Mouse (Mus musculus): ENCODE measurements around the gene Arfrp1. TPM values are rescaled to one million over a fixed set of nuclear protein-coding genes. Genes with fewer than 3 reads are reported as not detected.

The Arfrp1 gene
- polyA plus RNA-seq, 3 experiments from 2014 or later: 60.4 to 69.3 (median 60.4) TPM

DNA sequence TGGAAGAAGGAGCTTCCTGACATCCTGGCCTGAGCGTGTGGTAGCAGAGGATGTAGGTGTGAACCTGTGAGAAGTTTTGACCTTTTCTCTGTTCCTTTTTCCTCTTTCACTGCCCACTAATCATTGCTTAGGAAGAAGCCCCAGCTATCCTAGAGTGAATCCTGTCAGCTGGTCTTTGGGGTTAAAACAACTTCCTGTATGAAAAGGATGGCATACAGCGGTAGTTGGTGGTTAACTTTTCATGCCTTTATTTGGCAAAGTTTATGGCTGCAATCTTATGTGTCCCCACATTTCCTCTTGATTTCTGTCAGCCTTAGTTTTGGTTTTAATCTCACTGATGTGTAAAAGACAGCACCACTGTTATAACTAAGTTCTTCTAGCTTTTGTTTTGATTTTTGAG lies 12.0 kb upstream of the Arfrp1 start:
- ATAC-seq: peak; percentile 68

- ATAC-seq: peak; percentile 55
These were observed 10.6 kb upstream of the Arfrp1 start for GRCm38 (mm10) chr2:181375787-181376186.

DNA sequence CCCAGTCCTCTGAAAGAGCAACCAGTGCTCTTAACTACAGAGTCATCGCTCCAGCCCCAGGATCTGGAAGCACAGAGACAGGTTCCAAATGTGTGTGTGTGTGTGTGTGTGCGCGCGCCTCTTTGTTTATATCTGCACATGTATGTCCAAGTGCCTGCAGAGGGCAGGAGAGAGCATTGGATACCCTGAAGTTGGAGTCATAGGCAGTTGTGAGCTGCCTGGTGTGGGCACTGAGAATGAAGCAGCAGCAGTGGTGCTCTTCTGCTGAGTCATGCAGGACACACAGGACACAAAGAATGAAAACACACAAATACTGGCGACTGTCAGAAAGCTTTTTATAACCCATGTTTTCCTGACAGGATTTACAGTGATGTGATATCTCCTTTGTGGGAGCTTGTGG lies 4.8 kb upstream of the Arfrp1 start:
- ATAC-seq: no peak

- peak; percentile 27 for ATAC-seq
These were observed 461 bp upstream of the Arfrp1 start for GRCm38 (mm10) chr2:181365655-181366075.

- ATAC-seq: peak; percentile 15
These were observed 731 bp downstream of the Arfrp1 start for GRCm38 (mm10) chr2:181364487-181364859.

DNA sequence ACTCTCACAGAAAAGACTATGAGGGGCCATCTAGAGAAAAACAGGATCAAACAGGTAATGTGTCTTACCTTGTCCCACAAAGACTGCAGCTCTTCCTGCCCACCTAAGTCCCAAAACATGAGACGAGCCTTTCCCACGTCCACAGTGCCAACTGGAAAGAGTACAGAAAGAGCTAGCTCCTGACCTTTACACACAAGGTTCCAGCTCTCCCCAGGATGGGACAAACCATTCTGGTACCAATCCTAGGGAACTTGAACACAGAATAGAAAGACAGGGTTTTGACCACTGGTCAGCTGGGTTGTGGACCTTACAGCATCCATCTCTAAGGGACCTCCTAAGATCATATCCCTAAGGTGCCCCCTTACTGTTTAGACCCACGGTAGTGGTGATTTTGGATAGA lies 1.3 kb downstream of the Arfrp1 start:
- no peak for ATAC-seq

- ATAC-seq: no peak
These were observed 8.4 kb downstream of the Arfrp1 start for GRCm38 (mm10) chr2:181356780-181357179.

- no peak for ATAC-seq
These were observed 22.4 kb downstream of the Arfrp1 start for GRCm38 (mm10) chr2:181342766-181343165.

DNA sequence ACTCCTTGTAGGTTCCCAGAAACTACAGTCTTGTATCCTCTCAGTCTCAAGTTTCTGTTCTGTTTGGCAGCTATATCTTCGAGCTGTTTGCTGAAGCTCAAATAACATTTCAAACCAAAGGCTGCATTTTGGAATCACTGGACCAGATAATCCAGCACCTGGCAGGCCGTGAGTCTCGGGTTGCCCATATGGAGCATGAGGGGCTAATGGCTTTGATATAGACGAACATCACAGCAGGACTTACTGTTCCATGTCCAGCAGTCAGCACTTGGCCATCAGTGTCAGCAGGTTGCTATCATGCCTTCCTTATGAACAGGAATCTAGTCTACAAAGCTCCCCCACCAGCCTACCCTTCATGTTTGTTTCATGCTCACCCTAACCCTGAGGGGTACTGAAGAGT lies 24.8 kb downstream of the Arfrp1 start:
- no peak for ATAC-seq

- peak; percentile 98 for ATAC-seq
These were observed 31.2 kb downstream of the Arfrp1 start for GRCm38 (mm10) chr2:181334023-181334422.

DNA sequence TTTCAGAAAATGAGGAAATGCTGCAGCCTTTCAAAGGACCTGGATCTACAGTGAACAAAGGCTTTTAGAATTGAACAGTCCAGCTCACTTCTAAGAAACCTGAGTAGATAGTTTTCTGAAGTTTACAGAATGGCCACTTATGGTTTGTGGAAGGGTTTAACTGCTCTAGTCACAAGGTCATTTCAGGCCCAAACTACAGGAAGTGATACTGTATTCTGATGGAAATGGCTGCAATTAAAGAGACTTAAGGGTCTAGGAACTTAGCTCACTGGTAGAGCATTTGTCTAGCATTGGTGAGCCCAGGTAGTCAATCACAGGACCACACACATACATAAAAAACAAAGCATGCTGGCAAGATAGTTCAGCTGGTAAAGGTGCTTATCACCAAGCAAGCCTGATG lies 32.7 kb downstream of the Arfrp1 start:
- no peak for ATAC-seq

GRCm38 (mm10) chr2:181326098-181326497 lies 39.1 kb downstream of the Arfrp1 start:
- ATAC-seq: no peak

DNA sequence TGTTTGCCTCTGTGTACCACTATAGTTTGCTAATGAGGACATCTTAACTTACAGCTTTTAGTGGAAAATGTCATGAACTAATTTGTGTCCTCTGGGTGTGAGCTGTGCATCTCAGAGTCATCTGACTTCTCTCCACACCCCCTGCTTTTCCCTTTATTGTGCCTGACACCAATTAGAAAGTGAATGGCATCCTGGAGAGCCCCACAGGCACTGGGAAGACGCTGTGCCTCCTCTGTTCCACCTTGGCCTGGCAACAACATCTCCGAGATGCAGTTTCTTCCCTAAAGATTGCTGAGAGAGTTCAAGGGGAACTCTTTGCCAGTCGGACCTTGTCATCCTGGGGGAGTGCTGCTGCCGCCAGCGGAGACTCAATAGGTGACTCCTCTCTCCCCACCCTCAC lies 43.1 kb downstream of the Arfrp1 start:
- ATAC-seq: no peak

GRCm38 (mm10) chr2:181320103-181320499 lies 45.1 kb downstream of the Arfrp1 start:
- ATAC-seq: no peak

GRCm38 (mm10) chr2:181319248-181320102 lies 45.7 kb downstream of the Arfrp1 start, which contains the start of gene Rtel1:
TSS of gene Rtel1 (plus strand) at chr2:181319739.
- peak; percentile 95 for ATAC-seq

GRCm38 (mm10) chr2:181314080-181314810 lies 51.0 kb downstream of the Arfrp1 start, which contains the start of gene Stmn3:
TSS of gene Stmn3 (minus strand) at chr2:181314500.
- no peak for ATAC-seq

- no peak for ATAC-seq
These were observed 51.7 kb downstream of the Arfrp1 start for GRCm38 (mm10) chr2:181313344-181314079.

DNA sequence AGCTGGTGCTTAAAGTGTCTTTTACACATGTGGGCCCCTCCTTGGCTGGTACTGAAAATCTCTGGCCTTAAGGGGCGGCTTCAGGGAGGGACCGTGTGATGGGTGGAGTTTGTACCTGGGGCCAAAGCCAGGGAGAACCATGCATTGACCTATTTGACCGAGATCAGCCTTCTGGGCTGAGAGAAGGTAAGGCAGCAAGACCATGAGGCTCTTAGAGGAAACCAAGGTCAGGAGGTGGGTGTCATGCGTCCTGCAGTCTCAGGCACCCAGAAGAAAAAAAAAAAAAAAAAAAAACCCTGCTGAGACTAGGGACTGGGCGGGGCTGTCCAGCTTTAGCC lies 52.2 kb downstream of the Arfrp1 start:
- ATAC-seq: no peak

- ATAC-seq: no peak
These were observed 52.8 kb downstream of the Arfrp1 start for GRCm38 (mm10) chr2:181312435-181312834.

All from inflammation-experienced regulatory T-cells, adult 6 months (primary cell).